Mouse (Mus musculus): ENCODE results near the gene Uhmk1. TPM values are rescaled to one million over a fixed set of nuclear protein-coding genes. Genes with fewer than 3 reads are reported as not detected.

The Uhmk1 gene
- polyA plus RNA-seq, 1 experiment from 2014 or later: 9.2 TPM

Other genes starting within 250 kb of the Uhmk1 start
- gene Hsd17b7, start 246.2 kb downstream of the Uhmk1 start, polyA plus RNA-seq (2014; fragmentation: Nextera tagmentation; extraction: Ambion mirVana): 14.3 TPM in 2 replicates
- 104 and 108 TPM in 2 replicates for gene Ddr2, start 104.6 kb downstream of the Uhmk1 start, polyA plus RNA-seq (2014; fragmentation: Nextera tagmentation; extraction: Ambion mirVana)
- gene Uap1, start 40.4 kb downstream of the Uhmk1 start, polyA plus RNA-seq (2014; fragmentation: Nextera tagmentation; extraction: Ambion mirVana): 66.6 and 67.0 TPM in 2 replicates
- gene Sh2d1b2, start 17.4 kb upstream of the Uhmk1 start, polyA plus RNA-seq (2014; fragmentation: Nextera tagmentation; extraction: Ambion mirVana): not detected in 2 replicates
- not detected in 2 replicates for gene Sh2d1b1, start 61.9 kb upstream of the Uhmk1 start, polyA plus RNA-seq (2014; fragmentation: Nextera tagmentation; extraction: Ambion mirVana)
- 2.0 and 2.3 TPM in 2 replicates for gene Gm7694, start 90.9 kb upstream of the Uhmk1 start, polyA plus RNA-seq (2014; fragmentation: Nextera tagmentation; extraction: Ambion mirVana)
- 1.0 and 1.2 TPM in 2 replicates for gene Spata46, start 93.4 kb upstream of the Uhmk1 start, polyA plus RNA-seq (2014; fragmentation: Nextera tagmentation; extraction: Ambion mirVana)

All from limb, embryonic 11.5 days (tissue).